Mouse (Mus musculus) thymus, adult 2 months (tissue): Measurements from ENCODE around the gene Pramef20. TPM values are rescaled to one million over a fixed set of nuclear protein-coding genes. Genes with fewer than 3 reads are reported as not detected.
"Not testable (repeated sequence)": the region's sequence is repeated elsewhere in the genome, so short reads cannot be mapped to it uniquely, and the experiment has no call there.

Source experiments
- DNase-seq: peaks from one replicate; pipeline ENCODE4 v3.0.0; 2021
- H3K27ac ChIP-seq: fragments of 200-500 bp; 2 replicates; pipeline ENCODE4 v1.5.1; 2012; ENCODE audit warnings: low read length, control low read depth; ENCODE audit not compliant: control insufficient read depth, insufficient read depth
- H3K27me3 ChIP-seq: fragments of 200-500 bp; 2 replicates; pipeline ENCODE4 v1.6.1; 2012; ENCODE audit warnings: mild to moderate bottlenecking, low read length, moderate library complexity, mixed read lengths; ENCODE audit not compliant: control insufficient read depth, insufficient read depth
- H3K36me3 ChIP-seq: fragments of 200-500 bp; 2 replicates; pipeline ENCODE4 v1.6.1; 2012; ENCODE audit warnings: mild to moderate bottlenecking, low read length, moderate library complexity; ENCODE audit not compliant: control insufficient read depth, insufficient read depth
- H3K4me1 ChIP-seq: fragments of 200-500 bp; replicated peaks from 2 replicates; pipeline ENCODE4 v1.6.1; 2012; ENCODE audit warnings: low read length; ENCODE audit not compliant: control insufficient read depth, insufficient read depth
- H3K4me3 ChIP-seq: fragments of 200-500 bp; 2 replicates; pipeline ENCODE4 v1.5.1; 2012; ENCODE audit warnings: mild to moderate bottlenecking, low read length, control low read depth, moderate library complexity; ENCODE audit not compliant: control insufficient read depth, insufficient read depth
- CTCF ChIP-seq: fragments of 200-500 bp; IDR thresholded peaks from 2 replicates; pipeline ENCODE4 v1.5.1; 2012; ENCODE audit warnings: mild to moderate bottlenecking, control low read depth, low read length, moderate library complexity, borderline replicate concordance; ENCODE audit not compliant: control insufficient read depth, poor library complexity, insufficient read depth; ENCODE audit errors: extremely low read depth
- POLR2A ChIP-seq: fragments of 200-500 bp; IDR thresholded peaks from 2 replicates; pipeline ENCODE4 v1.6.1; 2012; ENCODE audit warnings: mild to moderate bottlenecking, low read length, control low read depth, moderate library complexity; ENCODE audit not compliant: control insufficient read depth, poor library complexity, insufficient read depth; ENCODE audit errors: extremely low read depth
- WGBS: fragments of 180-500 bp; shearing (Covaris S2); methylation state at CpG from one replicate; pipeline ENCODE4 v1.1.7; 2018; 5-methylcytosine and 5-hydroxymethylcytosine counted together
- polyA plus RNA-seq: library from polyadenylated mRNA; depleted of rRNA; stranded (reverse); fragments of >200 nt; gene quantifications from 2 replicates; pipeline ENCODE4 v1.2.3, GENCODE M21; 2012; rRNA removed

Gene Pramef20
- polyA plus RNA-seq, 1 experiment, result not detected

DNA sequence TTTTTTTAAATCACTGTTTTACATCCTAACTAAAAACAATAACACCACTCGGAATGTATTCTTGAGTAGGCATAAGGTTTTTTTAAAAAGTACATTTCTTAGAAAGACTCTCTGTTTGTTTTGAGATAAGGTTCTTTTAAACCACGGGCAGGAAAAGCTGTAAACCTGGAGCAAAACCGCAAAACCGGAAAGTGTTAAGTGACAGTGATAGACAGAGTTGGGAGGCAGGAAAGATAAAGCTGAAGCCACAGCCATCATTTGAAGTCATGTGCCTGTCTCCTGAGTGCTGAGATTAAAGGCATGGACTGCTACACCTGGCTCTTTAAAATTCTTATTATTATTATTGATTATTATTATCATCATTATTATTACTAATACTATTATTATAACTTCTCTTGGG lies 25.0 kb upstream of the Pramef20 start:
- WGBS, result 2% methylated on average over 4 of the region's 4 CpGs
- no peak for TF ChIP-seq CTCF
- TF ChIP-seq POLR2A, result no peak
- Histone ChIP-seq H3K4me3 (no peak overlapping the region), H3K27me3 (no peaks in the 10 kb centered on the region), H3K4me1 (0 out of 2 replicates have a peak, but pooled peaks cover 3% of the 10 kb centered on the region), H3K27ac (no peak overlapping the region), H3K36me3 (no peaks in the 10 kb centered on the region)
- no peak for DNase-seq

DNA sequence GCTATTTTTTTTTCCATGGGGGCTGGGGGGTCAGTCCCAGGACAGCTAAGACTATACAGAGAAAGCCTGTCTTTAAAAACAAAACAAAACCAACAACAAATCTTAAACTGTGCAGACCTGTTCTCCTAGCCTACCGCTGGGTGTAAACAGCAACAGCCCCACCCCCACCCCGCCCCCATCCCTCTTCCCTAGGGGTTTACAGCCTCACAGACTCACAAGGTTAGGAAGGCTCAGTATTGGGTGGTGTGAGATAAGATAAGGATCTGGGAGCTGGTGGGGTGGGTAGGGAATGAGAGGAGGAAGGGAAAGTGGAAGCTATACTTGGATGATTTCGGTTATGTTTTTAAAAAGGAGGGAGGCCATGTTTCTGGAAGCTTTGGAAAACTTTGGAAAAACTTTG lies 18.6 kb upstream of the Pramef20 start:
- H3K36me3 ChIP-seq, result no peaks in the 10 kb centered on the region
- 79% methylated on average over 3 of the region's 3 CpGs for WGBS
- no peak for DNase-seq
- TF ChIP-seq POLR2A, result no peak
- TF ChIP-seq CTCF, result no peak
- H3K27me3 ChIP-seq, result no peaks in the 10 kb centered on the region
- no peaks in the 10 kb centered on the region for H3K4me1 ChIP-seq
- H3K27ac ChIP-seq, result no peak overlapping the region
- no peak overlapping the region for H3K4me3 ChIP-seq

- not testable (repeated sequence) for DNase-seq, H3K4me1 ChIP-seq, H3K4me3 ChIP-seq, H3K27ac ChIP-seq, H3K27me3 ChIP-seq, H3K36me3 ChIP-seq
- WGBS, result 93% methylated on average over 3 of the region's 3 CpGs
Observed at GRCm38 (mm10) chr4:144357642-144358041, 20.1 kb downstream of the Pramef20 start, which contains the start of gene Gm13119. Gene Gm13119, plus strand, starts transcription at chr4:144357942.

DNA sequence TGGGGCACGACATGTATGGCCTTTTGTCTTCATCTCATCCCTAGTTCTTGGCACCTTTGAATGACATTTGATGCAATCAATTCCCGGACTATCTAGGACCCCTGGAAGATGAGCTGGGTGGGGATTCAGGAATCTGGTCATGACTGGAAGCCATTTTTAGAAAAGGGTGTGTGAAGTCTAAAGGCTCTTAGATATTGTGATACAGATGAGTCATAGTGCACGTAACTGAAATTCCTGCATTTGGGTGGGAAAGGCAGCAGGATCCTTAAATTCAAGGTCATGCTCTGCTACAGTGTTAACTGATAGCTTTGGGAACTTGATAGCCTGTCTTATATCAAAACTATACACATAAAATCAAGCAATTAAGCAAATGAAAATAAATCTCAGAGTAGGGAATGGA lies 41.9 kb downstream of the Pramef20 start:
- DNase-seq, H3K27me3 ChIP-seq, H3K4me3 ChIP-seq, H3K27ac ChIP-seq, H3K36me3 ChIP-seq, H3K4me1 ChIP-seq: not testable (repeated sequence)
- WGBS, result 78% methylated on average over 3 of the region's 3 CpGs

DNA sequence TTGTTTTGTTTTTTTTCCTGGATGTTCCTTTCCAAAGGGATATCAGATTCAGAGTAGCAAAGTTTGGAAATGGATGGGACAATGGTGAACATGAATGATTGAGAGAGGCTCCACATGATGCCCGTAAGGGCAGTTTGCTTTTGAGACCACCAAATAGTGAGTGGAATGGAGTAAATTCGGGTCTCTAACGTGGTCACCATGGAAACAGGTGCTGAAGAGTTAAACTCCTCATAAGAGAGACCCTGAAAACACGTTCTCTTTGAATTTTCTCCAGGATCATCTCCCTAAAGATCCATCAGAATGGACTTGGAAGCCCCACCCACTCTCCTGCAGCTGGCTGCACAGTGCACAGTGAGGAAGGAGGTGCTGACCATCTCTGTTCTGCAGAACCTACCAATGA lies 47.8 kb downstream of the Pramef20 start, which contains the start of gene Gm13128:
Gene Gm13128, plus strand, starts transcription at position 301 of the 400 bp plus-strand sequence.
- not testable (repeated sequence) for DNase-seq, H3K4me1 ChIP-seq
- WGBS, result 71% methylated on average over 4 of the region's 4 CpGs

More for the DNA sequence above, 47.8 kb downstream of the Pramef20 start, which contains the start of gene Gm13128:
- not testable (repeated sequence) for H3K36me3 ChIP-seq, H3K27ac ChIP-seq, H3K27me3 ChIP-seq, H3K4me3 ChIP-seq

Other genes with a start within 250 kb of the Pramef20 start
- not detected in 2 replicates for gene Oog3, start 215.3 kb downstream of the Pramef20 start, polyA plus RNA-seq
- gene Oog2, start 187.2 kb downstream of the Pramef20 start, polyA plus RNA-seq, result not detected in 2 replicates
- not detected in 2 replicates for gene C87977, start 164.6 kb downstream of the Pramef20 start, polyA plus RNA-seq
- gene Pramel5, start 97.4 kb downstream of the Pramef20 start, polyA plus RNA-seq, result not detected in 2 replicates
- gene Gm13128, start 47.7 kb downstream of the Pramef20 start, polyA plus RNA-seq, result not detected in 2 replicates
- not detected in 2 replicates for gene Gm13119, start 20.0 kb downstream of the Pramef20 start, polyA plus RNA-seq
- gene Pramef12, start 30.5 kb upstream of the Pramef20 start, polyA plus RNA-seq, result 0.08 and 0.55 TPM in 2 replicates
- gene 1700012P22Rik, start 60.8 kb upstream of the Pramef20 start, polyA plus RNA-seq, result 0.18 TPM in 1 of 2 replicates, not detected in the other
- gene Gm9944, start 75.4 kb upstream of the Pramef20 start, polyA plus RNA-seq, result not detected in 2 replicates
- gene Aadacl3, start 85.8 kb upstream of the Pramef20 start, polyA plus RNA-seq, result not detected in 2 replicates
- 0.09 TPM in 1 of 2 replicates, not detected in the other for gene 9430007A20Rik, start 141.9 kb upstream of the Pramef20 start, polyA plus RNA-seq
- not detected in 2 replicates for gene Gm13124, start 187.2 kb upstream of the Pramef20 start, polyA plus RNA-seq
- gene Aadacl4, start 235.8 kb upstream of the Pramef20 start, polyA plus RNA-seq, result not detected in 2 replicates